Mouse (Mus musculus): ENCODE measurements around the gene Fryl. TPM values are rescaled to one million over a fixed set of nuclear protein-coding genes. Genes with fewer than 3 reads are reported as not detected.
"Not testable (repeated sequence)": the region's sequence is repeated elsewhere in the genome, so short reads cannot be mapped to it uniquely, and the experiment has no call there.

Gene Fryl
- polyA plus RNA-seq, 1 experiment from 2014 or later: 53.2 TPM

GRCm38 (mm10) chr5:73047651-73048245 is 208.7 kb downstream of the Fryl start:
- no peak overlapping the region for H3K27ac ChIP-seq (ENCODE audit: low read depth, low read length)
- no peak overlapping the region for H3K9ac ChIP-seq (ENCODE audit: low read depth, low read length)
- H3K9me3 ChIP-seq (ENCODE audit: control insufficient read depth, low read length): no peaks in the 10 kb centered on the region
- H3K36me3 ChIP-seq (ENCODE audit: control insufficient read depth, insufficient read depth, low read length): peaks cover 13% of the 10 kb centered on the region; the same call in 1 of the 2 replicates
- no peaks in the 10 kb centered on the region for H3K4me1 ChIP-seq (replicated peaks; ENCODE audit: control insufficient read depth, insufficient read depth, low read length)
- no peaks in the 10 kb centered on the region for H3K27me3 ChIP-seq (ENCODE audit: control insufficient read depth, insufficient read depth, low read length)
- H3K4me3 ChIP-seq (ENCODE audit: low read depth, low read length): no peak overlapping the region
- 72% methylated on average over 7 of the region's 7 CpGs for WGBS
- no peak overlapping the region for H3K4me2 ChIP-seq (replicated peaks; ENCODE audit: low read depth, low read length)
- no peak for DNase-seq (ENCODE audit: low spot score)
- ATAC-seq (ENCODE audit: low FRiP score): no peak

- Histone ChIP-seq H3K27ac (ENCODE audit: low read depth, low read length) (no peak overlapping the region), H3K4me1 (replicated peaks; ENCODE audit: control insufficient read depth, insufficient read depth, low read length) (no peaks in the 10 kb centered on the region), H3K27me3 (ENCODE audit: control insufficient read depth, insufficient read depth, low read length) (no peaks in the 10 kb centered on the region), H3K9ac (ENCODE audit: low read depth, low read length) (no peak overlapping the region), H3K4me2 (replicated peaks; ENCODE audit: low read depth, low read length) (no peak overlapping the region), H3K9me3 (ENCODE audit: control insufficient read depth, low read length) (no peaks in the 10 kb centered on the region), H3K4me3 (ENCODE audit: low read depth, low read length) (no peak overlapping the region), H3K36me3 (ENCODE audit: control insufficient read depth, insufficient read depth, low read length) (peaks cover 13% of the 10 kb centered on the region; the same call in 1 of the 2 replicates)
- DNase-seq (ENCODE audit: low spot score) (peak; percentile 25), ATAC-seq (ENCODE audit: low FRiP score) (no peak)
- 97% methylated on average over 2 of the region's 2 CpGs for WGBS
Measured at GRCm38 (mm10) chr5:73044055-73044454, 212.4 kb downstream of the Fryl start.

- ATAC-seq (ENCODE audit: low FRiP score): no peak
- DNase-seq (ENCODE audit: low spot score): no peak
- no peaks in the 10 kb centered on the region for H3K9me3 ChIP-seq (ENCODE audit: control insufficient read depth, low read length)
- no peak overlapping the region for H3K9ac ChIP-seq (ENCODE audit: low read depth, low read length)
- no peak overlapping the region for H3K4me3 ChIP-seq (ENCODE audit: low read depth, low read length)
- H3K4me2 ChIP-seq (replicated peaks; ENCODE audit: low read depth, low read length): no peak overlapping the region
- no peaks in the 10 kb centered on the region for H3K36me3 ChIP-seq (ENCODE audit: control insufficient read depth, insufficient read depth, low read length)
- WGBS: 74% methylated on average over 11 of the region's 11 CpGs
- no peak overlapping the region for H3K27ac ChIP-seq (ENCODE audit: low read depth, low read length)
- H3K4me1 ChIP-seq (replicated peaks; ENCODE audit: control insufficient read depth, insufficient read depth, low read length): no peaks in the 10 kb centered on the region
- no peaks in the 10 kb centered on the region for H3K27me3 ChIP-seq (ENCODE audit: control insufficient read depth, insufficient read depth, low read length)
Measured at GRCm38 (mm10) chr5:73032481-73032880, 223.9 kb downstream of the Fryl start.

GRCm38 (mm10) chr5:73028646-73029045 is 227.8 kb downstream of the Fryl start:
- Histone ChIP-seq H3K27ac (ENCODE audit: low read depth, low read length) (no peak overlapping the region), H3K4me2 (replicated peaks; ENCODE audit: low read depth, low read length) (no peak overlapping the region), H3K4me3 (ENCODE audit: low read depth, low read length) (no peak overlapping the region), H3K9me3 (ENCODE audit: control insufficient read depth, low read length) (no peaks in the 10 kb centered on the region), H3K4me1 (replicated peaks; ENCODE audit: control insufficient read depth, insufficient read depth, low read length) (no peaks in the 10 kb centered on the region), H3K27me3 (ENCODE audit: control insufficient read depth, insufficient read depth, low read length) (no peaks in the 10 kb centered on the region), H3K9ac (ENCODE audit: low read depth, low read length) (no peak overlapping the region), H3K36me3 (ENCODE audit: control insufficient read depth, insufficient read depth, low read length) (no peaks in the 10 kb centered on the region)
- WGBS: 90% methylated on average over 13 of the region's 13 CpGs
- ATAC-seq (ENCODE audit: low FRiP score): no peak
- DNase-seq (ENCODE audit: low spot score): no peak

GRCm38 (mm10) chr5:73023801-73024200 is 232.6 kb downstream of the Fryl start:
- Histone ChIP-seq H3K4me1 (replicated peaks; ENCODE audit: control insufficient read depth, insufficient read depth, low read length) (no peaks in the 10 kb centered on the region), H3K4me3 (ENCODE audit: low read depth, low read length) (no peak overlapping the region), H3K36me3 (ENCODE audit: control insufficient read depth, insufficient read depth, low read length) (0 out of 2 replicates have a peak, but pooled peaks cover 5% of the 10 kb centered on the region), H3K9ac (ENCODE audit: low read depth, low read length) (no peak overlapping the region), H3K27me3 (ENCODE audit: control insufficient read depth, insufficient read depth, low read length) (no peaks in the 10 kb centered on the region), H3K27ac (ENCODE audit: low read depth, low read length) (no peak overlapping the region), H3K4me2 (replicated peaks; ENCODE audit: low read depth, low read length) (no peak overlapping the region), H3K9me3 (ENCODE audit: control insufficient read depth, low read length) (no peaks in the 10 kb centered on the region)
- WGBS: 91% methylated on average over 13 of the region's 13 CpGs
- DNase-seq (ENCODE audit: low spot score): no peak
- no peak for ATAC-seq (ENCODE audit: low FRiP score)

- Histone ChIP-seq H3K9ac (ENCODE audit: low read depth, low read length) (no peak overlapping the region), H3K4me3 (ENCODE audit: low read depth, low read length) (no peak overlapping the region), H3K27ac (ENCODE audit: low read depth, low read length) (no peak overlapping the region), H3K9me3 (ENCODE audit: control insufficient read depth, low read length) (no peaks in the 10 kb centered on the region), H3K4me2 (replicated peaks; ENCODE audit: low read depth, low read length) (no peak overlapping the region), H3K36me3 (ENCODE audit: control insufficient read depth, insufficient read depth, low read length) (no peaks in the 10 kb centered on the region), H3K27me3 (ENCODE audit: control insufficient read depth, insufficient read depth, low read length) (peaks cover 4% of the 10 kb centered on the region; the same call in 1 of the 2 replicates), H3K4me1 (replicated peaks; ENCODE audit: control insufficient read depth, insufficient read depth, low read length) (peaks cover 2% of the 10 kb centered on the region; the same call in 1 of the 2 replicates)
- no peak for ATAC-seq (ENCODE audit: low FRiP score)
- peak; percentile 24 for DNase-seq (ENCODE audit: low spot score)
- 61% methylated on average over 9 of the region's 9 CpGs for WGBS
Measured at GRCm38 (mm10) chr5:73014745-73015144, 241.7 kb downstream of the Fryl start.

- ATAC-seq (ENCODE audit: low FRiP score) (peak; percentile 75), DNase-seq (ENCODE audit: low spot score) (peak; percentile 50)
- not testable (repeated sequence) for H3K36me3 ChIP-seq (ENCODE audit: control insufficient read depth, insufficient read depth, low read length); H3K27me3 ChIP-seq (ENCODE audit: control insufficient read depth, insufficient read depth, low read length); H3K9me3 ChIP-seq (ENCODE audit: control insufficient read depth, low read length); H3K27ac ChIP-seq (ENCODE audit: low read depth, low read length); H3K4me1 ChIP-seq (replicated peaks; ENCODE audit: control insufficient read depth, insufficient read depth, low read length)
- Histone ChIP-seq H3K9ac (ENCODE audit: low read depth, low read length) (peak overlapping the region; percentile 47; the same call in 1 of the 2 replicates), H3K4me3 (ENCODE audit: low read depth, low read length) (peak overlapping the region; percentile 34), H3K4me2 (replicated peaks; ENCODE audit: low read depth, low read length) (peak overlapping the region; percentile 66)
- WGBS: 2% methylated on average over 40 of the region's 65 CpGs
Measured at GRCm38 (mm10) chr5:73013611-73014287, 242.7 kb downstream of the Fryl start.

- H3K27me3 ChIP-seq (ENCODE audit: control insufficient read depth, insufficient read depth, low read length); H3K36me3 ChIP-seq (ENCODE audit: control insufficient read depth, insufficient read depth, low read length); H3K27ac ChIP-seq (ENCODE audit: low read depth, low read length); H3K9ac ChIP-seq (ENCODE audit: low read depth, low read length); H3K9me3 ChIP-seq (ENCODE audit: control insufficient read depth, low read length); H3K4me1 ChIP-seq (replicated peaks; ENCODE audit: control insufficient read depth, insufficient read depth, low read length): not testable (repeated sequence)
- Histone ChIP-seq H3K4me2 (replicated peaks; ENCODE audit: low read depth, low read length) (peak overlapping the region; percentile 66), H3K4me3 (ENCODE audit: low read depth, low read length) (peak overlapping the region; percentile 34; the same call in 1 of the 2 replicates)
- 20% methylated on average over 24 of the region's 27 CpGs for WGBS
- DNase-seq (ENCODE audit: low spot score) (peak; percentile 40), ATAC-seq (ENCODE audit: low FRiP score) (peak; percentile 75)
Measured at GRCm38 (mm10) chr5:73012884-73013610, 243.4 kb downstream of the Fryl start.
